Mouse (Mus musculus) mouse trophoblast stem cell (cell line): ENCODE measurements around the gene Ctrc.

ENCODE experiments used
- in situ Hi-C, 2 experiments: fragments of 300-500 bp; cut with MseI, MboI; formaldehyde crosslinking; loops; 2 replicates in 1 of 2; 3 replicates in 1 of 2; pipeline ENCODE4 v1.15.1; 2025

Ctrc gene

GRCm38 (mm10) chr4:141845999-141846398, at the start of gene Ctrc:
Gene Ctrc (minus strand): TSS chr4:141846359.
- in situ Hi-C loops: no loop called here

GRCm38 (mm10) chr4:141895772-141896171, 49.6 kb upstream of the Ctrc start:
- in situ Hi-C loops: no loop called here

- in situ Hi-C loops: no loop called here
Measured at GRCm38 (mm10) chr4:141893157-141893784, 47.1 kb upstream of the Ctrc start.

GRCm38 (mm10) chr4:141886385-141886968, 40.3 kb upstream of the Ctrc start:
- in situ Hi-C loops: no loop called here

- in situ Hi-C loops: no loop called here
Measured at GRCm38 (mm10) chr4:141885451-141885850, 39.3 kb upstream of the Ctrc start.

- in situ Hi-C loops: no loop called here
Measured at GRCm38 (mm10) chr4:141882858-141883257, 36.7 kb upstream of the Ctrc start.

GRCm38 (mm10) chr4:141881950-141882349, 35.8 kb upstream of the Ctrc start:
- in situ Hi-C loops: no loop called here

- in situ Hi-C loops: no loop called here
Measured at GRCm38 (mm10) chr4:141881289-141881914, 35.2 kb upstream of the Ctrc start.

GRCm38 (mm10) chr4:141879875-141880274, 33.7 kb upstream of the Ctrc start:
- in situ Hi-C loops: loop anchor here in 1 of 2 experiments (5.0 kb wide), 1 partner anchor 72 kb away; no protein-coding TSS in a partner anchor

GRCm38 (mm10) chr4:141879074-141879473, 32.9 kb upstream of the Ctrc start:
- in situ Hi-C loops: loop anchor here in 1 of 2 experiments (5.0 kb wide), 1 partner anchor 73 kb away; no protein-coding TSS in a partner anchor

- in situ Hi-C loops: loop anchor here in 1 of 2 experiments (5.0 kb wide), 1 partner anchor 74 kb away; no protein-coding TSS in a partner anchor
Measured at GRCm38 (mm10) chr4:141878621-141879020, 32.5 kb upstream of the Ctrc start.

- in situ Hi-C loops: loop anchor here in 1 of 2 experiments (5.0 kb wide), 1 partner anchor 77 kb away; no protein-coding TSS in a partner anchor
Measured at GRCm38 (mm10) chr4:141875481-141876108, 29.4 kb upstream of the Ctrc start.

GRCm38 (mm10) chr4:141874601-141875460, 28.7 kb upstream of the Ctrc start, which contains the start of gene Efhd2:
Gene Efhd2 (minus strand): TSS chr4:141874920.
- in situ Hi-C loops: loop anchor here in 1 of 2 experiments (5.0 kb wide), 1 partner anchor 77 kb away; no protein-coding TSS in a partner anchor

GRCm38 (mm10) chr4:141874111-141874600, 28.0 kb upstream of the Ctrc start:
- in situ Hi-C loops: no loop called here

- in situ Hi-C loops: no loop called here
Measured at GRCm38 (mm10) chr4:141872977-141873376, 26.8 kb upstream of the Ctrc start.

- in situ Hi-C loops: no loop called here
Measured at GRCm38 (mm10) chr4:141871909-141872308, 25.8 kb upstream of the Ctrc start.

- in situ Hi-C loops: no loop called here
Measured at GRCm38 (mm10) chr4:141871333-141871725, 25.2 kb upstream of the Ctrc start.

- in situ Hi-C loops: no loop called here
Measured at GRCm38 (mm10) chr4:141870666-141871332, 24.6 kb upstream of the Ctrc start.

- in situ Hi-C loops: no loop called here
Measured at GRCm38 (mm10) chr4:141869436-141870215, 23.5 kb upstream of the Ctrc start.

- in situ Hi-C loops: no loop called here
Measured at GRCm38 (mm10) chr4:141868051-141868450, 21.9 kb upstream of the Ctrc start.
